Mouse (Mus musculus): Measurements from ENCODE around the gene Srgap1.

Srgap1 gene

GRCm38 (mm10) chr10:122017063-122017462 is 30.1 kb downstream of the Srgap1 start:
- DNase-seq (ENCODE audit: low read depth) = no peak

- no peak for DNase-seq (ENCODE audit: low read depth)
Measured at GRCm38 (mm10) chr10:122016631-122017030, 30.5 kb downstream of the Srgap1 start.

GRCm38 (mm10) chr10:122012321-122012720 is 34.8 kb downstream of the Srgap1 start:
- no peak for DNase-seq (ENCODE audit: low read depth)

GRCm38 (mm10) chr10:122008731-122009391 is 38.3 kb downstream of the Srgap1 start:
- DNase-seq (ENCODE audit: low read depth) = no peak

GRCm38 (mm10) chr10:122008370-122008730 is 38.8 kb downstream of the Srgap1 start:
- DNase-seq (ENCODE audit: low read depth) = no peak

GRCm38 (mm10) chr10:122006606-122007005 is 40.5 kb downstream of the Srgap1 start:
- no peak for DNase-seq (ENCODE audit: low read depth)

GRCm38 (mm10) chr10:122006151-122006550 is 41.0 kb downstream of the Srgap1 start:
- no peak for DNase-seq (ENCODE audit: low read depth)

GRCm38 (mm10) chr10:122005560-122005959 is 41.6 kb downstream of the Srgap1 start:
- no peak for DNase-seq (ENCODE audit: low read depth)

GRCm38 (mm10) chr10:122002930-122003329 is 44.2 kb downstream of the Srgap1 start:
- no peak for DNase-seq (ENCODE audit: low read depth)

- no peak for DNase-seq (ENCODE audit: low read depth)
Measured at GRCm38 (mm10) chr10:121998806-121999205, 48.3 kb downstream of the Srgap1 start.

GRCm38 (mm10) chr10:121996500-121996899 is 50.6 kb downstream of the Srgap1 start:
- no peak for DNase-seq (ENCODE audit: low read depth)

GRCm38 (mm10) chr10:121995448-121995847 is 51.7 kb downstream of the Srgap1 start:
- DNase-seq (ENCODE audit: low read depth) = no peak

- DNase-seq (ENCODE audit: low read depth) = no peak
Measured at GRCm38 (mm10) chr10:121994660-121995059, 52.5 kb downstream of the Srgap1 start.

GRCm38 (mm10) chr10:121992609-121993008 is 54.5 kb downstream of the Srgap1 start:
- DNase-seq (ENCODE audit: low read depth) = no peak

- no peak for DNase-seq (ENCODE audit: low read depth)
Measured at GRCm38 (mm10) chr10:121986997-121987396, 60.1 kb downstream of the Srgap1 start.

- DNase-seq (ENCODE audit: low read depth) = no peak
Measured at GRCm38 (mm10) chr10:121984887-121985286, 62.2 kb downstream of the Srgap1 start.

- DNase-seq (ENCODE audit: low read depth) = no peak
Measured at GRCm38 (mm10) chr10:121983993-121984610, 63.0 kb downstream of the Srgap1 start.

- DNase-seq (ENCODE audit: low read depth) = no peak
Measured at GRCm38 (mm10) chr10:121975330-121975729, 71.8 kb downstream of the Srgap1 start.

GRCm38 (mm10) chr10:121974591-121974990 is 72.5 kb downstream of the Srgap1 start:
- DNase-seq (ENCODE audit: low read depth) = no peak

GRCm38 (mm10) chr10:121973281-121973680 is 73.8 kb downstream of the Srgap1 start:
- DNase-seq (ENCODE audit: low read depth) = no peak

GRCm38 (mm10) chr10:121972249-121972892 is 74.7 kb downstream of the Srgap1 start:
- no peak for DNase-seq (ENCODE audit: low read depth)

GRCm38 (mm10) chr10:121971658-121972057 is 75.5 kb downstream of the Srgap1 start:
- DNase-seq (ENCODE audit: low read depth) = no peak

GRCm38 (mm10) chr10:121970912-121971311 is 76.2 kb downstream of the Srgap1 start:
- no peak for DNase-seq (ENCODE audit: low read depth)

All from 416B (cell line).